Mouse (Mus musculus) testis, adult 2 months (tissue): ENCODE measurements around the gene Iqch. TPM values are rescaled to one million over a fixed set of nuclear protein-coding genes. Genes with fewer than 3 reads are reported as not detected.
"Not testable (repeated sequence)": the region's sequence is repeated elsewhere in the genome, so short reads cannot be mapped to it uniquely, and the experiment has no call there.

Experiments used
- H3K27ac ChIP-seq: fragments of 200-500 bp; 2 replicates; pipeline ENCODE4 v1.5.1; 2012; ENCODE audit warnings: low read depth, low read length; ENCODE audit not compliant: control insufficient read depth, insufficient read depth
- H3K27me3 ChIP-seq: fragments of 200-500 bp; 2 replicates; pipeline ENCODE4 v1.6.1; 2012; ENCODE audit warnings: mild to moderate bottlenecking, low read length, moderate library complexity; ENCODE audit not compliant: control insufficient read depth, insufficient read depth
- H3K36me3 ChIP-seq: fragments of 200-500 bp; 2 replicates; pipeline ENCODE4 v1.6.1; 2012; ENCODE audit warnings: mild to moderate bottlenecking, low read length; ENCODE audit not compliant: control insufficient read depth, insufficient read depth
- H3K4me1 ChIP-seq: fragments of 200-500 bp; 2 replicates; pipeline ENCODE4 v1.6.1; 2012; ENCODE audit warnings: low read length; ENCODE audit not compliant: control insufficient read depth, insufficient read depth
- H3K4me3 ChIP-seq: fragments of 200-500 bp; 2 replicates; pipeline ENCODE4 v1.5.1; 2012; ENCODE audit warnings: low read depth, mild to moderate bottlenecking, low read length, moderate library complexity, mixed read lengths; ENCODE audit not compliant: control insufficient read depth
- CTCF ChIP-seq: fragments of 200-500 bp; IDR thresholded peaks from 2 replicates; pipeline ENCODE4 v1.5.1; 2012; ENCODE audit warnings: low read depth, mild to moderate bottlenecking, inconsistent platforms, low read length, moderate library complexity; ENCODE audit not compliant: control insufficient read depth, insufficient read depth, insufficient replicate concordance
- POLR2A ChIP-seq: fragments of 200-500 bp; IDR thresholded peaks from 2 replicates; pipeline ENCODE4 v1.6.1; 2012; ENCODE audit warnings: low read depth, mild to moderate bottlenecking, inconsistent platforms, low read length, moderate library complexity; ENCODE audit not compliant: control insufficient read depth
- polyA plus RNA-seq: library from polyadenylated mRNA; depleted of rRNA; stranded (reverse); fragments of >200 nt; gene quantifications from 2 replicates; pipeline ENCODE4 v1.2.3, GENCODE M21; 2012

Gene Iqch
- polyA plus RNA-seq, 1 experiment: 65.4 TPM

- Histone ChIP-seq H3K27ac (no peak overlapping the region), H3K27me3 (no peaks in the 10 kb centered on the region), H3K4me3 (no peak overlapping the region), H3K4me1 (no peaks in the 10 kb centered on the region; the same call in 1 of the 2 replicates), H3K36me3 (no peaks in the 10 kb centered on the region)
- TF ChIP-seq POLR2A (no peak), CTCF (no peak)
These were observed 40.4 kb downstream of the Iqch start for GRCm38 (mm10) chr9:63561931-63562330.

GRCm38 (mm10) chr9:63556933-63557332, 45.4 kb downstream of the Iqch start:
- no peaks in the 10 kb centered on the region for H3K27me3 ChIP-seq
- no peak overlapping the region for H3K27ac ChIP-seq
- TF ChIP-seq CTCF (no peak), POLR2A (no peak)
- H3K4me3 ChIP-seq: no peak overlapping the region
- no peaks in the 10 kb centered on the region for H3K36me3 ChIP-seq
- H3K4me1 ChIP-seq: peaks cover 3% of the 10 kb centered on the region; the same call in 1 of the 2 replicates

- H3K36me3 ChIP-seq: no peaks in the 10 kb centered on the region
- no peaks in the 10 kb centered on the region for H3K27me3 ChIP-seq
- no peak for TF ChIP-seq CTCF
- TF ChIP-seq POLR2A: no peak
- peaks cover 3% of the 10 kb centered on the region; the same call in 1 of the 2 replicates for H3K4me1 ChIP-seq
- no peak overlapping the region for H3K27ac ChIP-seq
- no peak overlapping the region for H3K4me3 ChIP-seq
These were observed 46.0 kb downstream of the Iqch start for GRCm38 (mm10) chr9:63556316-63556715.

- Histone ChIP-seq H3K4me1 (peaks cover 3% of the 10 kb centered on the region; the same call in 1 of the 2 replicates), H3K27ac (no peak overlapping the region), H3K4me3 (no peak overlapping the region), H3K36me3 (no peaks in the 10 kb centered on the region), H3K27me3 (no peaks in the 10 kb centered on the region)
- no peak for TF ChIP-seq POLR2A
- no peak for TF ChIP-seq CTCF
These were observed 46.8 kb downstream of the Iqch start for GRCm38 (mm10) chr9:63555460-63555990.

- TF ChIP-seq POLR2A (no peak), CTCF (no peak)
- Histone ChIP-seq H3K36me3 (no peaks in the 10 kb centered on the region), H3K27ac (no peak overlapping the region), H3K4me1 (peaks cover 3% of the 10 kb centered on the region; the same call in 1 of the 2 replicates), H3K4me3 (no peak overlapping the region), H3K27me3 (no peaks in the 10 kb centered on the region)
These were observed 48.7 kb downstream of the Iqch start for GRCm38 (mm10) chr9:63553628-63554027.

GRCm38 (mm10) chr9:63550701-63551100, 51.6 kb downstream of the Iqch start:
- H3K27me3 ChIP-seq, H3K27ac ChIP-seq, H3K36me3 ChIP-seq, H3K4me3 ChIP-seq, H3K4me1 ChIP-seq: not testable (repeated sequence)

- Histone ChIP-seq H3K4me3 (no peak overlapping the region), H3K36me3 (no peaks in the 10 kb centered on the region), H3K4me1 (no peaks in the 10 kb centered on the region), H3K27me3 (no peaks in the 10 kb centered on the region), H3K27ac (no peak overlapping the region)
- TF ChIP-seq CTCF (no peak), POLR2A (no peak)
These were observed 53.3 kb downstream of the Iqch start for GRCm38 (mm10) chr9:63548966-63549365.

GRCm38 (mm10) chr9:63541926-63542325, 60.4 kb downstream of the Iqch start:
- Histone ChIP-seq H3K27me3 (no peaks in the 10 kb centered on the region), H3K4me3 (no peak overlapping the region), H3K27ac (no peak overlapping the region), H3K4me1 (no peaks in the 10 kb centered on the region), H3K36me3 (no peaks in the 10 kb centered on the region; the same call in 1 of the 2 replicates)
- TF ChIP-seq POLR2A (no peak), CTCF (no peak)
